In genomic region chr16:36602632-36603031, GRCm38 (mm10) we compare ENCODE assay signal across 28 mouse cellular contexts. TPM values are rescaled to one million over a fixed set of nuclear protein-coding genes. Genes with fewer than 3 reads are reported as not detected.
A peak's percentile ranks its signal among the peaks of the same experiment; 100 is the strongest.
DNase-seq lines count a peak whose midpoint lies in the region; TF ChIP-seq lines count a peak whose summit lies in the region.
"Had no signal": no experiment of that assay in that cellular context is flagged by ENCODE, and none has a peak within 500 bp of the region (broad histone marks: within the 10 kb centered on the region; RNA-seq: fewer than 3 reads in every experiment).

No protein-coding gene starts in this region.

- H3K27me3 ChIP-seq in CH12.LX (replicated peaks): no peaks in the 10 kb centered on the region
- H3K27me3 ChIP-seq in thymus, adult 2 months (ENCODE audit: control insufficient read depth, insufficient read depth, low read length): no peaks in the 10 kb centered on the region
- H3K27me3 ChIP-seq: embryonic facial prominence, embryonic 12.5 days; embryonic facial prominence, embryonic 15.5 days; forebrain, embryonic 12.5 days; forebrain, embryonic 15.5 days; hindbrain, embryonic 12.5 days; hindbrain, embryonic 15.5 days had no signal

- H3K9ac ChIP-seq in CH12.LX (ENCODE audit: insufficient read depth, low read depth): no peak overlapping the region
- H3K9ac ChIP-seq: embryonic facial prominence, embryonic 12.5 days; embryonic facial prominence, embryonic 15.5 days; forebrain, embryonic 12.5 days; forebrain, embryonic 15.5 days; hindbrain, embryonic 12.5 days; hindbrain, embryonic 15.5 days had no signal

- no peak overlapping the region for H3K27ac ChIP-seq in CH12.LX (ENCODE audit: insufficient read depth, low read depth)
- H3K27ac ChIP-seq in thymus, adult 2 months (ENCODE audit: control insufficient read depth, insufficient read depth, low read length): no peak overlapping the region
- H3K27ac ChIP-seq: embryonic facial prominence, embryonic 12.5 days; embryonic facial prominence, embryonic 15.5 days; forebrain, embryonic 12.5 days; forebrain, embryonic 15.5 days; heart, adult 2 months; heart, embryonic 10.5 days; hindbrain, embryonic 12.5 days; hindbrain, embryonic 15.5 days had no signal

- TF ChIP-seq EP300 in CH12.LX (IDR thresholded peaks at IDR 0.05; ENCODE audit: low read length): no peak

- no peak overlapping the region for H3K4me2 ChIP-seq in CH12.LX (ENCODE audit: insufficient read depth, low read depth, poor library complexity, severe bottlenecking)
- H3K4me2 ChIP-seq: embryonic facial prominence, embryonic 12.5 days; embryonic facial prominence, embryonic 15.5 days; forebrain, embryonic 12.5 days; forebrain, embryonic 15.5 days; hindbrain, embryonic 12.5 days; hindbrain, embryonic 15.5 days had no signal

- no peak for TF ChIP-seq POLR2A in CH12.LX (IDR thresholded peaks at IDR 0.05; ENCODE audit: low read depth, low read length)
- no peak for TF ChIP-seq POLR2A in thymus, adult 2 months (IDR thresholded peaks at IDR 0.05; ENCODE audit: control insufficient read depth, extremely low read depth, insufficient read depth, low read length, poor library complexity)

- peaks cover 8 to 19% of the 10 kb centered on the region in 2 experiments for H3K4me1 ChIP-seq in CH12.LX (ENCODE audit: control insufficient read depth in 1 of 2, insufficient read depth in 2 of 2)
- no peaks in the 10 kb centered on the region for H3K4me1 ChIP-seq in thymus, adult 2 months (replicated peaks; ENCODE audit: control insufficient read depth, insufficient read depth, low read length)
- H3K4me1 ChIP-seq: embryonic facial prominence, embryonic 12.5 days; embryonic facial prominence, embryonic 15.5 days; forebrain, embryonic 12.5 days; forebrain, embryonic 15.5 days; hindbrain, embryonic 12.5 days; hindbrain, embryonic 15.5 days had no signal

- WGBS in thymus, adult 2 months: 83% methylated on average over 3 of the region's 3 CpGs

- no peaks in the 10 kb centered on the region for H3K9me3 ChIP-seq in CH12.LX (replicated peaks; ENCODE audit: low read length)
- H3K9me3 ChIP-seq: embryonic facial prominence, embryonic 12.5 days; embryonic facial prominence, embryonic 15.5 days; forebrain, embryonic 12.5 days; forebrain, embryonic 15.5 days; heart, embryonic 10.5 days; hindbrain, embryonic 12.5 days; hindbrain, embryonic 15.5 days had no signal

- H3K79me2 ChIP-seq in CH12.LX (replicated peaks; ENCODE audit: control insufficient read depth, extremely low read depth, insufficient read depth, poor library complexity, severe bottlenecking): no peaks in the 10 kb centered on the region

- dilution Hi-C loops in CH12.LX (cut with MboI; ENCODE audit: extremely low pct_ligation_motif_present, extremely low pct_unique_long_range_greater_than_20kb, low sequenced_read_pairs): no loop called here

- TF ChIP-seq CTCF in CH12.LX (conservative IDR thresholded peaks at IDR 0.05 in 1 of 2, IDR thresholded peaks at IDR 0.05 in 1 of 2; ENCODE audit: low read depth in 2 of 2, low read length in 2 of 2): no peak
- no peak for TF ChIP-seq CTCF in thymus, adult 2 months (IDR thresholded peaks at IDR 0.05; ENCODE audit: borderline replicate concordance, control insufficient read depth, extremely low read depth, insufficient read depth, low read length, poor library complexity)

- in situ Hi-C loops in CH12.LX (cut with MboI; ENCODE audit: low pct_ligation_motif_present, low pct_unique_long_range_greater_than_20kb, low sequenced_read_pairs): no loop called here

- peaks cover 43 to 63% of the 10 kb centered on the region in 2 experiments for H3K36me3 ChIP-seq in CH12.LX (replicated peaks in 1 of 2; ENCODE audit: control insufficient read depth in 1 of 2, insufficient read depth in 1 of 2, low read length in 1 of 2)
- no peaks in the 10 kb centered on the region for H3K36me3 ChIP-seq in thymus, adult 2 months (ENCODE audit: control insufficient read depth, insufficient read depth, low read length)
- H3K36me3 ChIP-seq: embryonic facial prominence, embryonic 12.5 days; embryonic facial prominence, embryonic 15.5 days; forebrain, embryonic 12.5 days; forebrain, embryonic 15.5 days; heart, embryonic 10.5 days; hindbrain, embryonic 12.5 days; hindbrain, embryonic 15.5 days had no signal

- no peak for TF ChIP-seq RAD21 in CH12.LX (IDR thresholded peaks at IDR 0.05; ENCODE audit: low read depth, low read length)

- no peak overlapping the region for H3K4me3 ChIP-seq in CH12.LX (replicated peaks in 1 of 3; ENCODE audit: low read depth in 2 of 3, low read length in 2 of 3, poor library complexity in 1 of 3)
- H3K4me3 ChIP-seq in thymus, adult 2 months (ENCODE audit: control insufficient read depth, insufficient read depth, low read length): no peak overlapping the region
- H3K4me3 ChIP-seq: embryonic facial prominence, embryonic 12.5 days; embryonic facial prominence, embryonic 15.5 days; forebrain, embryonic 12.5 days; forebrain, embryonic 15.5 days; heart, adult 2 months; heart, embryonic 10.5 days; hindbrain, embryonic 12.5 days; hindbrain, embryonic 15.5 days had no signal

- DNase-seq in CD4-positive, CD25-positive, alpha-beta regulatory T cell, adult 2 months (ENCODE audit: low read depth, low spot score): peak; percentile 68
- DNase-seq in CH12.LX (ENCODE audit: extremely low read depth): peak; percentile 20
- peak; percentile 78 for DNase-seq in induced T-regulatory cell, adult 2 months (ENCODE audit: low read depth)
- DNase-seq in lung, postnatal 36 days: no peak
- DNase-seq in ovary, postnatal 36 days (ENCODE audit: low spot score): no peak
- no peak for DNase-seq in thymus, adult 2 months
- DNase-seq: adrenal gland, adult 2 months; adrenal gland, postnatal 14 days; cerebellum, adult 11 months; cerebellum, adult 2 months; cerebellum, adult 9-11 months; cerebellum, postnatal 25 days; gastrocnemius, postnatal 25 days; heart, adult 2 months had no signal

TF ChIP-seq in CH12.LX, 34 proteins besides CTCF, POLR2A, EP300 and RAD21:
- TF ChIP-seq ETS1 (conservative IDR thresholded peaks at IDR 0.05; ENCODE audit: low read depth, low read length): peak; percentile 33; the same call in 1 of the 2 replicates
- TF ChIP-seq BHLHE40 (IDR thresholded peaks at IDR 0.05; ENCODE audit: low read depth, low read length): peak; percentile 85
- TF ChIP-seq UBTF (IDR thresholded peaks at IDR 0.05; ENCODE audit: low read depth, low read length): no peak
- TF ChIP-seq JUND (conservative IDR thresholded peaks at IDR 0.05; ENCODE audit: low read depth, low read length): no peak

RNA-seq across cellular contexts. Expression of gene Casr, which starts 40.7 kb away (rescaled TPM):
- total RNA-seq in CH12.LX (2012; rRNA removed) (0.34 and 0.59 TPM in 2 replicates), CH12.LX (2014; rRNA removed) (0.19 and 0.35 TPM in 2 replicates)
- polyA plus RNA-seq in CH12.LX (2012; ENCODE audit: insufficient read length, low read depth): 0.55 and 0.63 TPM in 2 replicates
- polyA plus RNA-seq in thymus, adult 2 months (2012; rRNA removed): 0.92 and 1.00 TPM in 2 replicates
- total RNA-seq: adrenal gland, adult 2 months; adrenal gland, postnatal 14 days; common myeloid progenitor, adult 5-6 weeks; heart, postnatal 25 days; hematopoietic stem cell, adult 5-6 weeks had no signal
- polyA plus RNA-seq: adrenal gland, adult 2 months; C2C12; heart, adult 2 months; heart, embryonic 14.5 days; heart, postnatal 0 days; intestine, embryonic 16.5 days had no signal

Comparison
In these comparisons a context has a peak if more than half of its experiments do, and no peak if none do; other contexts are left out.
1. DNase-seq: peak in CD4-positive, CD25-positive, alpha-beta regulatory T cell, adult 2 months (single experiment), CH12.LX (single experiment) and induced T-regulatory cell, adult 2 months (single experiment); none in lung, postnatal 36 days (single experiment), ovary, postnatal 36 days (single experiment) and thymus, adult 2 months (single experiment).